Comparison of ENCODE assay signal across 10 mouse cellular contexts in the genomic region with DNA sequence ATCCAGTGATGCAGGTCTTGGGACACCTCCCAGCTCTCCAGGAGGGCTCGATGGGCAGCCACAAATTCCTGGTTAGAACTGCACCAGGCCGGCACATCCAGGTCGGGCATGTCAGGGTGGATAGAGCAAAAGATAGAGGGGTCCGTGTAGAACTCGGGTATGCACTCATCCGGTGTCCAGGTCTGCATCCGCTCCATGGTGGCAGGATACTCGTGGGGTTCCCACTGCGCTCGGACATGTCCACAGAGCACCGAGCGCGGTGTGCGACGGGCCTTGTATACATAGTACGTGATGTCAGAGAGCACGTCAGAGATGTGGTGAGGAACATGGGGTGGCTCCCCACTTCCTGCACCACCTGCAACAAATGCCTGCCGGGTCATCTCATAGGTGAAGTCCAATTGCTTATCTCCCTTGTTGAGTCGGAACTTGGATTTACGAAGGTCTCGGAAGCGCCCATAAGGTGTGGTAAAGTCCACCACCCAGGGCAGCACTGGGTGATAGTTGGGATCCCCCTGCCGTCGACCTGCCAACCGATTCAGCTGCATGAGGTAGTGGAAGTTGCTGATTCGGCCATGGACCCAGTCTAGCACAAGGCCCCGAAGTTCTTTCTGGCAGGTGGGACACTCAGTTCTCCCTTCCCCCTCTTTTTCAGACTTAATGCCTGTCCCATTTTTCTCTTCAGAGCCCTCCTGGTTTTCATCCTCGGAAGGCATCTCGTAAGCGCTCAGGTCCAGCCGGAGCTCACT. TPM values are rescaled to one million over a fixed set of nuclear protein-coding genes. Genes with fewer than 3 reads are reported as not detected.
DNase-seq lines count a peak whose midpoint lies in the region; ATAC-seq and TF ChIP-seq lines count a peak whose summit lies in the region.
"Had no signal": no experiment of that assay in that cellular context is flagged by ENCODE, and none has a peak within 500 bp of the region (broad histone marks: within the 10 kb centered on the region; RNA-seq: fewer than 3 reads in every experiment).

No protein-coding gene starts in this region.

- ATAC-seq in forebrain, embryonic 15.5 days (replicated peaks): no peak
- no peak for ATAC-seq in forebrain, embryonic 16.5 days
- ATAC-seq in lung, embryonic 16.5 days (ENCODE audit: low read depth): no peak
- no peak for ATAC-seq in limb, embryonic 12.5 days (ENCODE audit: insufficient number of reproducible peaks, insufficient read depth, low FRiP score, low TSS enrichment, low read depth)

- 0 out of 2 replicates have a peak overlapping the region, but pooled peaks have one; percentile 79 for H3K4me3 ChIP-seq in forebrain, embryonic 15.5 days
- no peak overlapping the region for H3K4me3 ChIP-seq in forebrain, embryonic 16.5 days (replicated peaks; ENCODE audit: low read length)
- no peak overlapping the region for H3K4me3 ChIP-seq in lung, embryonic 16.5 days (ENCODE audit: low read length)
- no peak overlapping the region for H3K4me3 ChIP-seq in limb, embryonic 12.5 days (replicated peaks)
- H3K4me3 ChIP-seq in myocyte: peak overlapping the region; percentile 41

- H3K79me2 ChIP-seq in myocyte (ENCODE audit: control insufficient read depth, insufficient read depth): peaks cover 15% of the 10 kb centered on the region

- DNase-seq in lung, postnatal 25 days (ENCODE audit: low spot score): no peak
- DNase-seq in T-cell, adult 2 months (ENCODE audit: low spot score): no peak
- DNase-seq in left cerebral cortex, postnatal 10 days (ENCODE audit: extremely low spot score in 1 of 2, low spot score in 2 of 2): no peak
- DNase-seq: retina, postnatal 1 day; thymus, adult 2 months had no signal

- H3K4me2 ChIP-seq in forebrain, embryonic 15.5 days (replicated peaks): no peak overlapping the region; the same call in 1 of the 2 replicates
- no peak overlapping the region; the same call in 1 of the 2 replicates for H3K4me2 ChIP-seq in forebrain, embryonic 16.5 days (ENCODE audit: low read length)
- peak overlapping the region; percentile 99; the same call in 1 of the 2 replicates for H3K4me2 ChIP-seq in lung, embryonic 16.5 days (ENCODE audit: low read depth, low read length)
- H3K4me2 ChIP-seq in limb, embryonic 12.5 days: peak overlapping the region; percentile 100; the same call in 1 of the 2 replicates
- peak overlapping the region; percentile 87 for H3K4me2 ChIP-seq in myocyte (ENCODE audit: low read depth)

- WGBS in forebrain, embryonic 15.5 days: 93% methylated on average over 31 of the region's 31 CpGs
- 93% methylated on average over 31 of the region's 31 CpGs for WGBS in forebrain, embryonic 16.5 days
- WGBS in lung, embryonic 16.5 days: 92% methylated on average over 31 of the region's 31 CpGs
- 93% methylated on average over 31 of the region's 31 CpGs for WGBS in limb, embryonic 12.5 days

- no peaks in the 10 kb centered on the region for H3K27me3 ChIP-seq in forebrain, embryonic 15.5 days
- no peaks in the 10 kb centered on the region for H3K27me3 ChIP-seq in forebrain, embryonic 16.5 days (replicated peaks; ENCODE audit: control insufficient read depth, insufficient read depth, low read length)
- no peaks in the 10 kb centered on the region for H3K27me3 ChIP-seq in lung, embryonic 16.5 days (ENCODE audit: control insufficient read depth, insufficient read depth, low read depth, low read length)
- H3K27me3 ChIP-seq in limb, embryonic 12.5 days: no peaks in the 10 kb centered on the region
- no peaks in the 10 kb centered on the region for H3K27me3 ChIP-seq in myocyte (ENCODE audit: control insufficient read depth, insufficient read depth, insufficient read length)

- no peak for TF ChIP-seq POLR2A in myocyte (IDR thresholded peaks at IDR 0.05; ENCODE audit: insufficient read length, low read depth)

- H3K4me1 ChIP-seq in forebrain, embryonic 15.5 days: peaks cover 30% of the 10 kb centered on the region
- peaks cover 22% of the 10 kb centered on the region for H3K4me1 ChIP-seq in forebrain, embryonic 16.5 days (replicated peaks; ENCODE audit: control insufficient read depth, insufficient read depth, low read length)
- peaks cover 16% of the 10 kb centered on the region for H3K4me1 ChIP-seq in lung, embryonic 16.5 days (replicated peaks; ENCODE audit: control insufficient read depth, insufficient read depth, low read length)
- H3K4me1 ChIP-seq in limb, embryonic 12.5 days (replicated peaks): peaks cover 19% of the 10 kb centered on the region

- H3K9ac ChIP-seq in forebrain, embryonic 15.5 days (replicated peaks): no peak overlapping the region
- H3K9ac ChIP-seq in forebrain, embryonic 16.5 days (replicated peaks; ENCODE audit: low read depth, low read length): no peak overlapping the region
- no peak overlapping the region; the same call in 1 of the 2 replicates for H3K9ac ChIP-seq in lung, embryonic 16.5 days (ENCODE audit: low read length)
- no peak overlapping the region for H3K9ac ChIP-seq in limb, embryonic 12.5 days (replicated peaks)

- intact Hi-C loops in left cerebral cortex, postnatal 10 days (cut with DNase I): loop anchor here (5.0 to 10.0 kb wide), 2 partner anchors 51 to 268 kb away; no protein-coding TSS in a partner anchor

- H3K9me3 ChIP-seq in forebrain, embryonic 15.5 days: no peaks in the 10 kb centered on the region
- no peaks in the 10 kb centered on the region for H3K9me3 ChIP-seq in forebrain, embryonic 16.5 days (ENCODE audit: control insufficient read depth, low read length)
- no peaks in the 10 kb centered on the region for H3K9me3 ChIP-seq in lung, embryonic 16.5 days (ENCODE audit: control insufficient read depth, low read length)
- no peaks in the 10 kb centered on the region for H3K9me3 ChIP-seq in limb, embryonic 12.5 days

- no peak overlapping the region for H3K27ac ChIP-seq in forebrain, embryonic 15.5 days (replicated peaks)
- no peak overlapping the region for H3K27ac ChIP-seq in forebrain, embryonic 16.5 days (ENCODE audit: low read length)
- no peak overlapping the region for H3K27ac ChIP-seq in lung, embryonic 16.5 days (ENCODE audit: low read length)
- no peak overlapping the region for H3K27ac ChIP-seq in limb, embryonic 12.5 days

- no peak overlapping the region for H3ac ChIP-seq in myocyte (ENCODE audit: control insufficient read depth, insufficient read length)

- H3K36me3 ChIP-seq in forebrain, embryonic 15.5 days: peaks cover 9% of the 10 kb centered on the region; the same call in 1 of the 2 replicates
- H3K36me3 ChIP-seq in forebrain, embryonic 16.5 days (ENCODE audit: control insufficient read depth, insufficient read depth): peaks cover 9% of the 10 kb centered on the region
- peaks cover 5% of the 10 kb centered on the region; the same call in 1 of the 2 replicates for H3K36me3 ChIP-seq in lung, embryonic 16.5 days (ENCODE audit: control insufficient read depth, insufficient read depth, low read length)
- H3K36me3 ChIP-seq in limb, embryonic 12.5 days: peaks cover 28% of the 10 kb centered on the region
- peaks cover 5% of the 10 kb centered on the region for H3K36me3 ChIP-seq in myocyte (ENCODE audit: control insufficient read depth, insufficient read depth)

TF ChIP-seq in myocyte, 11 proteins besides CTCF, POLR2A, EP300 and RAD21 (continues in another document):
- TF ChIP-seq MYOG (IDR thresholded peaks at IDR 0.05; ENCODE audit: control insufficient read depth in 1 of 3, insufficient read depth in 1 of 3, insufficient read length in 2 of 3, low read depth in 2 of 3) (no peak), TCF12 (IDR thresholded peaks at IDR 0.05; ENCODE audit: insufficient read depth, poor library complexity, severe bottlenecking) (no peak)

RNA-seq across cellular contexts. Expression of a gene that starts 1.5 kb away (rescaled TPM):
- polyA plus RNA-seq in forebrain, embryonic 15.5 days (2015; fragmentation: Nextera tagmentation; extraction: Ambion mirVana): 7.7 and 8.2 TPM in 2 replicates
- polyA plus RNA-seq in forebrain, embryonic 16.5 days (2015; fragmentation: Nextera tagmentation; extraction: Ambion mirVana): 9.2 and 10.0 TPM in 2 replicates
- polyA plus RNA-seq in lung, embryonic 16.5 days (2015; fragmentation: Nextera tagmentation; extraction: Ambion mirVana): 5.3 and 5.9 TPM in 2 replicates
- polyA plus RNA-seq in limb, embryonic 12.5 days (2016; fragmentation: Nextera tagmentation; extraction: Ambion mirVana): 6.8 and 7.1 TPM in 2 replicates
- polyA plus RNA-seq in myocyte (2012; fragmentation: generic; extraction: Trizol): 17.3 TPM
- 10 to 100 TPM; 17.3 to 18.1 TPM for total RNA-seq in left cerebral cortex, postnatal 10 days (2021)

RNA-seq across cellular contexts. Expression of a gene that starts 8.5 kb away (rescaled TPM):
- 0.95 and 1.3 TPM in 2 replicates for polyA plus RNA-seq in forebrain, embryonic 15.5 days (2015; fragmentation: Nextera tagmentation; extraction: Ambion mirVana)
- 1.4 and 1.6 TPM in 2 replicates for polyA plus RNA-seq in forebrain, embryonic 16.5 days (2015; fragmentation: Nextera tagmentation; extraction: Ambion mirVana)
- 16.7 and 17.1 TPM in 2 replicates for polyA plus RNA-seq in lung, embryonic 16.5 days (2015; fragmentation: Nextera tagmentation; extraction: Ambion mirVana)
- polyA plus RNA-seq in limb, embryonic 12.5 days (2016; fragmentation: Nextera tagmentation; extraction: Ambion mirVana): 15.6 and 17.5 TPM in 2 replicates
- polyA plus RNA-seq in myocyte (2012; fragmentation: generic; extraction: Trizol): 2.9 TPM
- total RNA-seq in left cerebral cortex, postnatal 10 days (2021): 1 to 10 TPM in 1 of 2 experiments, under 1 TPM in 1; 0.67 to 1.1 TPM

RNA-seq across cellular contexts. Expression of a gene that starts 13.6 kb away (rescaled TPM):
- polyA plus RNA-seq in forebrain, embryonic 15.5 days (2015; fragmentation: Nextera tagmentation; extraction: Ambion mirVana): 0.22 TPM in 1 of 2 replicates, not detected in the other
- polyA plus RNA-seq in forebrain, embryonic 16.5 days (2015; fragmentation: Nextera tagmentation; extraction: Ambion mirVana): not detected in 2 replicates
- 0.95 and 9.2 TPM in 2 replicates for polyA plus RNA-seq in lung, embryonic 16.5 days (2015; fragmentation: Nextera tagmentation; extraction: Ambion mirVana)
- 0.09 and 0.35 TPM in 2 replicates for polyA plus RNA-seq in limb, embryonic 12.5 days (2016; fragmentation: Nextera tagmentation; extraction: Ambion mirVana)
- polyA plus RNA-seq in myocyte (2012; fragmentation: generic; extraction: Trizol): 0.06 TPM
- total RNA-seq in left cerebral cortex, postnatal 10 days (2021): not detected

RNA-seq across cellular contexts. Expression of a gene that starts 30.5 kb away (rescaled TPM):
- 21.4 and 27.2 TPM in 2 replicates for polyA plus RNA-seq in forebrain, embryonic 15.5 days (2015; fragmentation: Nextera tagmentation; extraction: Ambion mirVana)
- 24.3 and 44.3 TPM in 2 replicates for polyA plus RNA-seq in forebrain, embryonic 16.5 days (2015; fragmentation: Nextera tagmentation; extraction: Ambion mirVana)
- 61.3 and 67.5 TPM in 2 replicates for polyA plus RNA-seq in lung, embryonic 16.5 days (2015; fragmentation: Nextera tagmentation; extraction: Ambion mirVana)
- polyA plus RNA-seq in limb, embryonic 12.5 days (2016; fragmentation: Nextera tagmentation; extraction: Ambion mirVana): 177 and 181 TPM in 2 replicates
- 911 TPM for polyA plus RNA-seq in myocyte (2012; fragmentation: generic; extraction: Trizol)
- total RNA-seq in left cerebral cortex, postnatal 10 days (2021): 10 to 100 TPM; 14.7 to 18.2 TPM

RNA-seq across cellular contexts. Expression of a gene that starts 33.6 kb away (rescaled TPM):
- 55.0 and 58.3 TPM in 2 replicates for polyA plus RNA-seq in forebrain, embryonic 15.5 days (2015; fragmentation: Nextera tagmentation; extraction: Ambion mirVana)
- polyA plus RNA-seq in forebrain, embryonic 16.5 days (2015; fragmentation: Nextera tagmentation; extraction: Ambion mirVana): 54.8 and 58.5 TPM in 2 replicates
- polyA plus RNA-seq in lung, embryonic 16.5 days (2015; fragmentation: Nextera tagmentation; extraction: Ambion mirVana): 46.0 and 47.6 TPM in 2 replicates
- polyA plus RNA-seq in limb, embryonic 12.5 days (2016; fragmentation: Nextera tagmentation; extraction: Ambion mirVana): 79.6 and 83.0 TPM in 2 replicates
- polyA plus RNA-seq in myocyte (2012; fragmentation: generic; extraction: Trizol): 93.0 TPM
- total RNA-seq in left cerebral cortex, postnatal 10 days (2021): 100 to 1,000 TPM; 117 to 121 TPM

Comparison
In these comparisons a context has a peak if more than half of its experiments do, and no peak if none do; other contexts are left out.
1. H3K4me3 ChIP-seq: peak in forebrain, embryonic 15.5 days (single experiment) and myocyte (single experiment); none in forebrain, embryonic 16.5 days (single experiment), lung, embryonic 16.5 days (single experiment) and limb, embryonic 12.5 days (single experiment).
2. H3K4me2 ChIP-seq: peak in lung, embryonic 16.5 days (single experiment), limb, embryonic 12.5 days (single experiment) and myocyte (single experiment); none in forebrain, embryonic 15.5 days (single experiment) and forebrain, embryonic 16.5 days (single experiment).